Mouse (Mus musculus): Measurements from ENCODE around the gene Ugt1a6a. TPM values are rescaled to one million over a fixed set of nuclear protein-coding genes. Genes with fewer than 3 reads are reported as not detected.

Gene Ugt1a6a
- polyA plus RNA-seq, 1 experiment from 2014 or later: 3.9 TPM

DNA sequence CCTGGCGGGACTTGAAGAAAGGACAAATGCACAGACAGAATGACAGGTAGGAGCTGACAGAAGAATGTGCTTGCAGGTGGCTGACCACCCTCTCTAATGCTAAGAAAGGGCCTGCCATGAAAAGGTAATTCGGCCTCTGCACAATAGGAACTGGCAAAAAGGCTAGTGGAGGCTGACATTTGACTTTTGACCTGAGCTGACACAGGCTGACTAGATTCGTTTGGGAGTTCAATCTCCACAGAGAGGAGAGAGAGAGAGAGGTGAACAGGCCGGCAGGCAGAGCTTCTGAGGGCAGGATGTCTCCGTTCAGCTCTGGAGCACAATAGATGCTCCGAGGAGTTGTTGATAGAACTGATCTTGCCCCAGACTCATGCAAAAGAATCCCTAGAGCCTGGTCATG, 111.8 kb downstream of the Ugt1a6a start:
- H3K4me3 ChIP-seq (ENCODE audit: low read length): no peak overlapping the region
- no peak for ATAC-seq (ENCODE audit: low read depth)
- H3K27ac ChIP-seq (ENCODE audit: low read length): no peak overlapping the region
- H3K4me2 ChIP-seq (ENCODE audit: low read depth, low read length): no peak overlapping the region
- 42% methylated on average over 6 of the region's 6 CpGs for WGBS
- H3K9me3 ChIP-seq (ENCODE audit: control insufficient read depth, low read length): peaks cover 75% of the 10 kb centered on the region
- no peaks in the 10 kb centered on the region for H3K4me1 ChIP-seq (replicated peaks; ENCODE audit: control insufficient read depth, insufficient read depth, low read length)
- no peak overlapping the region for H3K9ac ChIP-seq (ENCODE audit: low read length)
- no peaks in the 10 kb centered on the region for H3K27me3 ChIP-seq (ENCODE audit: control insufficient read depth, insufficient read depth, low read depth, low read length)
- no peaks in the 10 kb centered on the region for H3K36me3 ChIP-seq (ENCODE audit: control insufficient read depth, insufficient read depth, low read length)

DNA sequence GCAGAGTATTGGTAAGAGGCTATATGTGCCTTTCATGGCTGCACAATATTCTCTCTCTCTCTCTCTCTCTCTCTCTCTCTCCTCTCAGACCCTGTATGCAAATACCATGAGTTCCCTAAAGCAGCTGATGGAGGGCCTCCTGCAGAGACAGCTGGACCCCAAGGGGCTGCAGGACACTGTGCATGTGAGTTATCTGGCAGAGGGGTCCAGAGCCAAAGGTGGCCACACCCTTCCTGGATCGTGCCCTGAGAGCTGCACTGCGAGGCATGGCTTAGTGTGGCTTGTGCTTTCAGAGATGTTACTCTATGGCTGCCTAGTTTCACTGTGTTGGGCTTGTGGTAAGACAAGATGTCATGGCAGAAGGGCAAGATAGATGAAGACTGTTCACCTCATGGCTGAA, 113.1 kb downstream of the Ugt1a6a start:
- WGBS: 49% methylated on average over 2 of the region's 2 CpGs
- Histone ChIP-seq H3K4me2 (ENCODE audit: low read depth, low read length) (no peak overlapping the region), H3K27me3 (ENCODE audit: control insufficient read depth, insufficient read depth, low read depth, low read length) (no peaks in the 10 kb centered on the region), H3K9me3 (ENCODE audit: control insufficient read depth, low read length) (peaks cover 77% of the 10 kb centered on the region), H3K4me1 (replicated peaks; ENCODE audit: control insufficient read depth, insufficient read depth, low read length) (no peaks in the 10 kb centered on the region), H3K9ac (ENCODE audit: low read length) (no peak overlapping the region), H3K27ac (ENCODE audit: low read length) (no peak overlapping the region), H3K36me3 (ENCODE audit: control insufficient read depth, insufficient read depth, low read length) (no peaks in the 10 kb centered on the region), H3K4me3 (ENCODE audit: low read length) (no peak overlapping the region)
- ATAC-seq (ENCODE audit: low read depth): no peak

GRCm38 (mm10) chr1:88248658-88249057, 114.0 kb downstream of the Ugt1a6a start:
- Histone ChIP-seq H3K27ac (ENCODE audit: low read length) (no peak overlapping the region), H3K9ac (ENCODE audit: low read length) (no peak overlapping the region), H3K27me3 (ENCODE audit: control insufficient read depth, insufficient read depth, low read depth, low read length) (no peaks in the 10 kb centered on the region), H3K36me3 (ENCODE audit: control insufficient read depth, insufficient read depth, low read length) (no peaks in the 10 kb centered on the region), H3K4me2 (ENCODE audit: low read depth, low read length) (no peak overlapping the region), H3K9me3 (ENCODE audit: control insufficient read depth, low read length) (peaks cover 71% of the 10 kb centered on the region), H3K4me1 (replicated peaks; ENCODE audit: control insufficient read depth, insufficient read depth, low read length) (no peaks in the 10 kb centered on the region), H3K4me3 (ENCODE audit: low read length) (no peak overlapping the region)
- ATAC-seq (ENCODE audit: low read depth): no peak
- 63% methylated on average over 4 of the region's 4 CpGs for WGBS

DNA sequence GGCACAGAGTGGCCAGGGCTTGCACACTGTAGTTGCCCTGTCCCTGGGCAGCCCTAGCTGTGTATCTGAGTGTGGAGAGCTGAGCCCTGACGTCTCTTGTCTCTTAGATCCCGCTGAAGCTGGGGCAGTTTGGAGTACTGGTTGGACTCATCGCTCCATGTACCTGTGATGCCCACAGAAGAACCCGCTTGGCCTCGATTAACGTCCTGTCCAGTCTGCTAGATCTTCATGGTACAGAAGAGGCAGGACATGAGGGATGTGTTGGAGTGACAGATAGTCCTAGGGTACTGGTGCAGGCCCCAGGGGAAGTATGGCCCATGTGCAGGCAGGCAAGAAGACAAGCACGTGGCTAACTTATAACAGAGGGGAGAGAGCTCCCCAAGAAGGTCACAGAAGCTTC, 115.0 kb downstream of the Ugt1a6a start:
- Histone ChIP-seq H3K36me3 (ENCODE audit: control insufficient read depth, insufficient read depth, low read length) (no peaks in the 10 kb centered on the region), H3K27ac (ENCODE audit: low read length) (no peak overlapping the region), H3K4me3 (ENCODE audit: low read length) (no peak overlapping the region), H3K9me3 (ENCODE audit: control insufficient read depth, low read length) (peaks cover 68% of the 10 kb centered on the region), H3K9ac (ENCODE audit: low read length) (no peak overlapping the region), H3K4me2 (ENCODE audit: low read depth, low read length) (no peak overlapping the region), H3K27me3 (ENCODE audit: control insufficient read depth, insufficient read depth, low read depth, low read length) (no peaks in the 10 kb centered on the region), H3K4me1 (replicated peaks; ENCODE audit: control insufficient read depth, insufficient read depth, low read length) (no peaks in the 10 kb centered on the region)
- WGBS: 71% methylated on average over 7 of the region's 7 CpGs
- ATAC-seq (ENCODE audit: low read depth): no peak

- Histone ChIP-seq H3K4me2 (ENCODE audit: low read depth, low read length) (no peak overlapping the region), H3K9ac (ENCODE audit: low read length) (no peak overlapping the region), H3K9me3 (ENCODE audit: control insufficient read depth, low read length) (peaks cover 68% of the 10 kb centered on the region), H3K4me1 (replicated peaks; ENCODE audit: control insufficient read depth, insufficient read depth, low read length) (no peaks in the 10 kb centered on the region), H3K27ac (ENCODE audit: low read length) (no peak overlapping the region), H3K4me3 (ENCODE audit: low read length) (no peak overlapping the region), H3K27me3 (ENCODE audit: control insufficient read depth, insufficient read depth, low read depth, low read length) (no peaks in the 10 kb centered on the region), H3K36me3 (ENCODE audit: control insufficient read depth, insufficient read depth, low read length) (no peaks in the 10 kb centered on the region)
- 75% methylated on average over 5 of the region's 5 CpGs for WGBS
- no peak for ATAC-seq (ENCODE audit: low read depth)
Measured at GRCm38 (mm10) chr1:88250023-88250422, 115.4 kb downstream of the Ugt1a6a start.

DNA sequence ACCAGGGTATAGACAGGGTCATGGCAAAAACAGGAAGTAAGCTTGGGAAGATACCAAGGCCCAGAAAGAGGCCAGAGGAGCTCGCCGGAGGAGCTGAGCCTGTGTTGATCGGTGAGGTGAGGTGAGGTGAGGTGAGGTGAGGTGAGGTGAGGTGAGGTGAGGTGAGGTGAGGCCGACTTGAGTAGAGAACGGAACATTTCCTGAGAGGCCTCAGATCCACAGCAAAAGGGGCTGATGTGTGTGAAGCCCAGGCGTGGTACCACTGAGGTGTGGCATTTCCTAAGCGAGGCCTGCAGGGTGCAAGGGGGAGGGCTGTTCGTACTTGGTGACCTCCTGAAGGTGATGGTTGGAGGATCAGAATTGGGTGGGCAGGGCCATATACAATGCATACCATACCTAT, 118.5 kb downstream of the Ugt1a6a start:
- H3K4me1 ChIP-seq (replicated peaks; ENCODE audit: control insufficient read depth, insufficient read depth, low read length): no peaks in the 10 kb centered on the region
- no peaks in the 10 kb centered on the region for H3K36me3 ChIP-seq (ENCODE audit: control insufficient read depth, insufficient read depth, low read length)
- H3K27me3 ChIP-seq (ENCODE audit: control insufficient read depth, insufficient read depth, low read depth, low read length): no peaks in the 10 kb centered on the region
- no peak overlapping the region for H3K9ac ChIP-seq (ENCODE audit: low read length)
- H3K9me3 ChIP-seq (ENCODE audit: control insufficient read depth, low read length): peaks cover 48% of the 10 kb centered on the region
- H3K27ac ChIP-seq (ENCODE audit: low read length): no peak overlapping the region
- WGBS: 70% methylated on average over 8 of the region's 8 CpGs
- no peak overlapping the region for H3K4me2 ChIP-seq (ENCODE audit: low read depth, low read length)
- no peak for ATAC-seq (ENCODE audit: low read depth)
- H3K4me3 ChIP-seq (ENCODE audit: low read length): no peak overlapping the region

GRCm38 (mm10) chr1:88253540-88253939, 118.9 kb downstream of the Ugt1a6a start:
- no peak overlapping the region for H3K4me2 ChIP-seq (ENCODE audit: low read depth, low read length)
- H3K27ac ChIP-seq (ENCODE audit: low read length): no peak overlapping the region
- H3K4me1 ChIP-seq (replicated peaks; ENCODE audit: control insufficient read depth, insufficient read depth, low read length): no peaks in the 10 kb centered on the region
- H3K4me3 ChIP-seq (ENCODE audit: low read length): no peak overlapping the region
- ATAC-seq (ENCODE audit: low read depth): no peak
- no peaks in the 10 kb centered on the region for H3K27me3 ChIP-seq (ENCODE audit: control insufficient read depth, insufficient read depth, low read depth, low read length)
- H3K36me3 ChIP-seq (ENCODE audit: control insufficient read depth, insufficient read depth, low read length): no peaks in the 10 kb centered on the region
- WGBS: 69% methylated on average over 6 of the region's 6 CpGs
- H3K9me3 ChIP-seq (ENCODE audit: control insufficient read depth, low read length): peaks cover 45% of the 10 kb centered on the region
- no peak overlapping the region for H3K9ac ChIP-seq (ENCODE audit: low read length)

GRCm38 (mm10) chr1:88254793-88255465, 120.3 kb downstream of the Ugt1a6a start:
- no peak for ATAC-seq (ENCODE audit: low read depth)
- H3K9me3 ChIP-seq (ENCODE audit: control insufficient read depth, low read length): peaks cover 31% of the 10 kb centered on the region

GRCm38 (mm10) chr1:88255466-88255857, 120.9 kb downstream of the Ugt1a6a start:
- no peak for ATAC-seq (ENCODE audit: low read depth)
- H3K4me3 ChIP-seq (ENCODE audit: low read length): no peak overlapping the region
- H3K4me1 ChIP-seq (replicated peaks; ENCODE audit: control insufficient read depth, insufficient read depth, low read length): no peaks in the 10 kb centered on the region
- H3K36me3 ChIP-seq (ENCODE audit: control insufficient read depth, insufficient read depth, low read length): peaks cover 10% of the 10 kb centered on the region
- no peak overlapping the region for H3K9ac ChIP-seq (ENCODE audit: low read length)
- 47% methylated on average over 2 of the region's 2 CpGs for WGBS
- peaks cover 26% of the 10 kb centered on the region for H3K9me3 ChIP-seq (ENCODE audit: control insufficient read depth, low read length)
- no peak overlapping the region for H3K27ac ChIP-seq (ENCODE audit: low read length)
- no peaks in the 10 kb centered on the region for H3K27me3 ChIP-seq (ENCODE audit: control insufficient read depth, insufficient read depth, low read depth, low read length)
- no peak overlapping the region for H3K4me2 ChIP-seq (ENCODE audit: low read depth, low read length)

More at GRCm38 (mm10) chr1:88254793-88255465, 120.3 kb downstream of the Ugt1a6a start:
- 80% methylated on average over 12 of the region's 12 CpGs for WGBS
- Histone ChIP-seq H3K36me3 (ENCODE audit: control insufficient read depth, insufficient read depth, low read length) (peaks cover 4% of the 10 kb centered on the region; the same call in 1 of the 2 replicates), H3K4me1 (replicated peaks; ENCODE audit: control insufficient read depth, insufficient read depth, low read length) (no peaks in the 10 kb centered on the region), H3K9ac (ENCODE audit: low read length) (no peak overlapping the region), H3K27me3 (ENCODE audit: control insufficient read depth, insufficient read depth, low read depth, low read length) (no peaks in the 10 kb centered on the region), H3K27ac (ENCODE audit: low read length) (no peak overlapping the region), H3K4me2 (ENCODE audit: low read depth, low read length) (no peak overlapping the region), H3K4me3 (ENCODE audit: low read length) (no peak overlapping the region)
